Mouse (Mus musculus): Measurements from ENCODE around the gene Prickle1.

GRCm38 (mm10) chr15:93601461-93602015 lies 5.8 kb upstream of the Prickle1 start:
- TF ChIP-seq CTCF (IDR thresholded peaks at IDR 0.05; ENCODE audit: extremely low read depth, insufficient read length, insufficient replicate concordance, low read depth, low read length): no peak
- TF ChIP-seq POLR2A (IDR thresholded peaks at IDR 0.05; ENCODE audit: low read depth, low read length): no peak

Measured in small intestine, adult 2 months (tissue).